In the genomic region with DNA sequence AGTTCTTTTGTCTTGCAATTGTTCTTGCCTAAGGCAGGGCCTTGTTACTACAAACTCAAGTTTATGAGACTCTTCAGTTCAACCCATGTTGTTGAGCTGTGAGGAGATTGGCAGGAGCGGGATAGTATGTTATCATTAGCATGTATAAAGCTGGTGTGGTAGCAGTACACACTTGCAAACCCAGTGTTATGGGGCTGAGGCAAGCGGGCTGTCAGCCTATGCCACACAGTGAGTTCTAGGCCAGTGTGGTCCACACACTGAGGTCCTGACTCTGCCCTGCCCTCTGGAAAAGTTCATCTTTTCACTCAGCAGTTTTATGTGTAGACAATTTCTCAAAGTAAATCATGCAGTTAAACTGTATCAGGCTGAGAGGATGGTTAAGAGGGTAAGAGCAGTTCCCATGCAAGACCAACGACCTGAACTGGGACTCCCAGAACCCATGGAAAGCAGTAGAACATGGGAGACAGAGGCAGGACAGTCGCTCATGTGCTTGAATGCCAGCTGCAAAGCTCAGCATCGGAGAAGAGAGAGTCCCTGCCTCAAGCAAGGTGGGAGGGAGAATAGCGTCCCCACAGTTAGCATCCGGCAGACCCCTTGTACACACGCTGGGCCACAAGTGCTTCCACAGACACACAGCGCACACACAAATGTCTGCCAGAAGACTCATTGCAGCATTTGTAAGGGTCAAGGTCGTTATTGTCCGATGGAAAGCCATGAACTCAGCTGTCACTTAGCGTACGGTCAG, we compare ENCODE assay signal across 8 mouse cellular contexts. TPM values are rescaled to one million over a fixed set of nuclear protein-coding genes. Genes with fewer than 3 reads are reported as not detected.
DNase-seq lines count a peak whose midpoint lies in the region; ATAC-seq and TF ChIP-seq lines count a peak whose summit lies in the region.

No protein-coding gene starts in this region.

- intact Hi-C loops in heart, postnatal 25 days (cut with DNase I), result no loop called here

- H3K9ac ChIP-seq in heart, embryonic 15.5 days, result no peak overlapping the region
- no peak overlapping the region for H3K9ac ChIP-seq in midbrain, embryonic 13.5 days (replicated peaks)

- DNase-seq in heart, postnatal 25 days (ENCODE audit: low spot score), result no peak
- DNase-seq in hindbrain, embryonic 10.5 days (ENCODE audit: low spot score), result no peak
- DNase-seq in right cerebral cortex, postnatal 36 days (ENCODE audit: low spot score in 2 of 2), result no peak
- no peak for DNase-seq in adrenal gland, postnatal 14 days

- H3K36me3 ChIP-seq in heart, embryonic 15.5 days, result no peaks in the 10 kb centered on the region
- no peaks in the 10 kb centered on the region for H3K36me3 ChIP-seq in hindbrain, embryonic 10.5 days
- no peaks in the 10 kb centered on the region for H3K36me3 ChIP-seq in midbrain, embryonic 13.5 days

- peak overlapping the region; percentile 88; the same call in 1 of the 2 replicates for H3K4me3 ChIP-seq in heart, embryonic 15.5 days
- H3K4me3 ChIP-seq in bone marrow macrophage, adult 2 months (ENCODE audit: insufficient read depth, low read length), result no peak overlapping the region
- H3K4me3 ChIP-seq in hindbrain, embryonic 10.5 days, result peak overlapping the region; percentile 85
- H3K4me3 ChIP-seq in midbrain, embryonic 13.5 days (replicated peaks), result peak overlapping the region; percentile 73; the same call in 1 of the 2 replicates

- no peak for ATAC-seq in heart, embryonic 15.5 days (replicated peaks; ENCODE audit: insufficient number of reproducible peaks, insufficient read depth, low FRiP score, low read depth)
- no peak for ATAC-seq in midbrain, embryonic 13.5 days
- ATAC-seq in CD4-positive, CD25-positive, alpha-beta regulatory T cell, adult 4 months, result no peak

- no peak for TF ChIP-seq POLR2A in bone marrow macrophage, adult 2 months (IDR thresholded peaks at IDR 0.05; ENCODE audit: borderline replicate concordance, low read depth, low read length)

- H3K4me2 ChIP-seq in heart, embryonic 15.5 days, result peak overlapping the region; percentile 93
- peak overlapping the region; percentile 74 for H3K4me2 ChIP-seq in midbrain, embryonic 13.5 days (replicated peaks)

- H3K27me3 ChIP-seq in heart, embryonic 15.5 days, result no peaks in the 10 kb centered on the region
- H3K27me3 ChIP-seq in hindbrain, embryonic 10.5 days (ENCODE audit: insufficient read depth, poor library complexity, severe bottlenecking), result peaks cover 14% of the 10 kb centered on the region
- H3K27me3 ChIP-seq in midbrain, embryonic 13.5 days, result no peaks in the 10 kb centered on the region

- H3K27ac ChIP-seq in heart, embryonic 15.5 days, result no peak overlapping the region
- peak overlapping the region; percentile 64 for H3K27ac ChIP-seq in bone marrow macrophage, adult 2 months (ENCODE audit: insufficient read depth, low read depth, low read length)
- no peak overlapping the region for H3K27ac ChIP-seq in hindbrain, embryonic 10.5 days
- H3K27ac ChIP-seq in midbrain, embryonic 13.5 days, result no peak overlapping the region

- no peak for TF ChIP-seq CTCF in bone marrow macrophage, adult 2 months (IDR thresholded peaks at IDR 0.05; ENCODE audit: low read depth, low read length)

- no peaks in the 10 kb centered on the region for H3K9me3 ChIP-seq in heart, embryonic 15.5 days (replicated peaks)
- H3K9me3 ChIP-seq in hindbrain, embryonic 10.5 days, result no peaks in the 10 kb centered on the region
- H3K9me3 ChIP-seq in midbrain, embryonic 13.5 days, result no peaks in the 10 kb centered on the region

- peaks cover 15% of the 10 kb centered on the region for H3K4me1 ChIP-seq in heart, embryonic 15.5 days (replicated peaks)
- H3K4me1 ChIP-seq in bone marrow macrophage, adult 2 months (ENCODE audit: control insufficient read depth, insufficient read depth, low read length), result peaks cover 43% of the 10 kb centered on the region
- peaks cover 27% of the 10 kb centered on the region for H3K4me1 ChIP-seq in hindbrain, embryonic 10.5 days (replicated peaks)
- H3K4me1 ChIP-seq in midbrain, embryonic 13.5 days (replicated peaks), result peaks cover 31% of the 10 kb centered on the region

- WGBS in heart, embryonic 15.5 days, result 87% methylated on average over 13 of the region's 13 CpGs
- 90% methylated on average over 13 of the region's 13 CpGs for WGBS in hindbrain, embryonic 10.5 days
- WGBS in midbrain, embryonic 13.5 days, result 90% methylated on average over 13 of the region's 13 CpGs

RNA-seq across cellular contexts. Expression of gene Slc36a4, which starts 1.5 kb away (rescaled TPM):
- 7.2 and 9.5 TPM in 2 replicates for polyA plus RNA-seq in heart, embryonic 15.5 days (2015; fragmentation: Nextera tagmentation; extraction: Ambion mirVana)
- total RNA-seq in heart, postnatal 25 days (2021), result 1 to 10 TPM; 7.9 to 8.1 TPM
- 16.0 and 19.0 TPM in 2 replicates for polyA plus RNA-seq in bone marrow macrophage, adult 2 months (2012; ENCODE audit: insufficient read depth, insufficient read length, missing spikeins)
- polyA plus RNA-seq in hindbrain, embryonic 10.5 days (2016; fragmentation: Nextera tagmentation; extraction: Ambion mirVana), result 11.3 and 12.4 TPM in 2 replicates
- polyA plus RNA-seq in midbrain, embryonic 13.5 days (2015; fragmentation: Nextera tagmentation; extraction: Ambion mirVana), result 21.1 and 23.2 TPM in 2 replicates
- total RNA-seq in adrenal gland, postnatal 14 days (2021), result 28.1 and 33.3 TPM in 2 replicates
- polyA plus RNA-seq in CD4-positive, CD25-positive, alpha-beta regulatory T cell, adult 4 months (2017; shearing (Covaris generic)), result 1 to 10 TPM; 4.3 to 6.1 TPM
